Mouse (Mus musculus): Measurements from ENCODE around the gene Gm36028.

Gm36028 gene

DNA sequence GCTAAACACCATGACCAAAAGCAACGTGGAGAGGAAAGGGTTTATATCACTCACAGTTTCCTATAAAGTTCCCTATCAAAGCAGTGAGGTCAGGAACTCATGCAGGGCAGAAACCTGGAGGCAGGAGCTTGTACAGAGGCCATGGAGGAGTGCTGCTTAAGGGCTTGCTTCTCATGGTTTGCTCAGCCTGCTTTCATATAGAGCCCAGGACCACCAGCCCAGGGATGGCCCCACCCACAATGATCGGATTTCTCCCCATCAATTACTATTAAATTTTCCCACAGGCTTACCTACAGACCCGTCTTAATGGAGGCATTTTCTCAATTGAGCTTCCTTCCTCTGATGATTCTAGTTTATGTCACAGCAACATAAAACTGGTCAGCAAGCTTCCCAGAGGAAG, 23.4 kb downstream of the Gm36028 start:
- TF ChIP-seq NANOG (IDR thresholded peaks at IDR 0.05; ENCODE audit: borderline replicate concordance, low read length): no peak
- H3K9me3 ChIP-seq (ENCODE audit: low read length): no peaks in the 10 kb centered on the region
- H3K4me3 ChIP-seq (replicated peaks; ENCODE audit: low read length): no peak overlapping the region
- peaks cover 9% of the 10 kb centered on the region; the same call in 1 of the 2 replicates for H3K27me3 ChIP-seq (ENCODE audit: insufficient read depth, low read length)
- peaks cover 3% of the 10 kb centered on the region; the same call in 1 of the 2 replicates for H3K4me1 ChIP-seq (replicated peaks; ENCODE audit: low read depth, low read length)
- peaks cover 24% of the 10 kb centered on the region for H3K36me3 ChIP-seq (ENCODE audit: insufficient read depth, low read length)

DNA sequence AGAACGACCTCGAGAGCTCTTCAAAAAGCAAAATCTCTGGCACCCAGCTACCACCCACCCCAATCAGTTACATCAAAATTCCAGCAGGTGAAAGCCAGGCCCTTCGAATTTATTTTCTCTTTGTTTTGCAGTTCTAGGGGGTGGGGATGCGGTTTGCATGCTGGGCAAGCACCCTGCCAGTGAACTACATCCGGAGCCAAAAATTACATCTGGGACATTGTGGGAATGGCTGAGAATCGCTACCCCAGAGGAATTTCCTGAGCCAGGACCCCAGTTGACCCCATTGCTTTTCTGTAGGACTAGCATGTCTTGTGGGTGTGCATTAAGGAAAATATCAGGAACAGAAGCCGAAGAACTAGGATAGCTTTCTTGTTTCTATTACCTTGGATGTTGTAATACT, 29.9 kb downstream of the Gm36028 start:
- TF ChIP-seq NANOG (IDR thresholded peaks at IDR 0.05; ENCODE audit: borderline replicate concordance, low read length) (no peak), CTCF (conservative IDR thresholded peaks at IDR 0.05; ENCODE audit: low read length) (no peak), POU5F1 (IDR thresholded peaks at IDR 0.05; ENCODE audit: borderline replicate concordance, low read length) (no peak)
- H3K4me1 ChIP-seq (replicated peaks; ENCODE audit: low read depth, low read length): peaks cover 3% of the 10 kb centered on the region; the same call in 1 of the 2 replicates
- H3K36me3 ChIP-seq (ENCODE audit: insufficient read depth, low read length): peaks cover 82% of the 10 kb centered on the region
- H3K27me3 ChIP-seq (ENCODE audit: insufficient read depth, low read length): no peaks in the 10 kb centered on the region
- H3K4me3 ChIP-seq (replicated peaks; ENCODE audit: low read length): no peak overlapping the region
- no peaks in the 10 kb centered on the region for H3K9me3 ChIP-seq (ENCODE audit: low read length)

DNA sequence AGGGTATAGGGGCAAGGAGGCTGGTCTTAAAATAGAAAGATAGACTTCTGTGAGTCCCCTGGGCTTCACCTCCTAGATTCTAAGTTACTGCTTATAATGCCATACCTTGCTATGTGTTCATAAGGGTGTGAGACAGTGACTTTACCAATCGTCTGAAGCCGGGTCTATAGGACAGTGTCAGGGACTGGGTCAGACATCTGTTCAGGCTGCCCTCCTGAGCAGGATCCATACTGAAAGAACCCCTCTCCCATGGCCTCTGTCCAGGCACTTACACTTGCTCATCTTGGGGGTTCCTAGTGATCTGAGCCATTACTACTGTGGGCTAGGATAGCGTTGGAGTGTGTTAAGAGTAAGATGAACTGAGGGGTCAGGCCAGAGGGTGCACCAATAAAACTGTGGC, 34.7 kb downstream of the Gm36028 start:
- Histone ChIP-seq H3K4me1 (replicated peaks; ENCODE audit: low read depth, low read length) (no peaks in the 10 kb centered on the region), H3K36me3 (ENCODE audit: insufficient read depth, low read length) (peaks cover 92% of the 10 kb centered on the region), H3K27me3 (ENCODE audit: insufficient read depth, low read length) (no peaks in the 10 kb centered on the region), H3K4me3 (replicated peaks; ENCODE audit: low read length) (no peak overlapping the region), H3K9me3 (ENCODE audit: low read length) (no peaks in the 10 kb centered on the region)
- TF ChIP-seq NANOG (IDR thresholded peaks at IDR 0.05; ENCODE audit: borderline replicate concordance, low read length) (no peak), CTCF (conservative IDR thresholded peaks at IDR 0.05; ENCODE audit: low read length) (no peak), POU5F1 (IDR thresholded peaks at IDR 0.05; ENCODE audit: borderline replicate concordance, low read length) (no peak)

DNA sequence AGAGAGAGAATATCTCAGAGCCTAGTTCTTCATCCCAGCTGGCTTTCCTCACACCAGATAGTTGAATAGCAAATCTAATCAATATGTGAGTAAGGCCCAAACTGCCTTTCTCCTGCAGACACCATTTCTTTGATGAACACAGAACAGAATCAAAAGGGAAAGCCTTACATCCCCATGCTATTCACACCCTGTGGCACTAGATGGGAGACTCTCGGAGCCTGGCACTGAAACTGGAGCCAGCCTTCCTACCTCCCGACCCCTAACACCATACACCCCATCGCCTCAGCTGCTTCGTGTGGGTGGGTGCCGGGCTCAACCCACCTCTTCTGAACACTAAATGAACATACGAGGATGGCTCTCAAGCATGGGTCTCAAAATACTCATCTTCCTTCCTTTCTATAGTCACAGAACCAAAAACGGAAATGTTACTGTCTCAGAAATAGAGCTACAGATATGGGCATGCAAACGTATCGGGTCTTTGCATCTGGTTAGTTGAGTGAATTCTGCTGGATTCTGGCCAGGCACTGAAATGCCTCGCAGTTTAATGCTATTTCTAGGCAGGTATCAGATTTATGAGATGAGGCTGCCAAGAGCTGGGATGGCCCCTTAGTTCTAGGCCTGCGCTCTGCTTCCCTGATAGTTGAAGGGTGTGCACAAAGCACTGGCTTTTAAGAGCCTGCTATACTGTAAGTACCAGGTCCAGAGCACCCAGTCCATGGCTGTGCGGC, 36.0 kb downstream of the Gm36028 start:
- Histone ChIP-seq H3K4me3 (replicated peaks; ENCODE audit: low read length) (no peak overlapping the region), H3K4me1 (replicated peaks; ENCODE audit: low read depth, low read length) (no peaks in the 10 kb centered on the region), H3K27me3 (ENCODE audit: insufficient read depth, low read length) (no peaks in the 10 kb centered on the region), H3K9me3 (ENCODE audit: low read length) (peaks cover 2% of the 10 kb centered on the region), H3K36me3 (ENCODE audit: insufficient read depth, low read length) (peaks cover 92% of the 10 kb centered on the region)
- TF ChIP-seq NANOG (IDR thresholded peaks at IDR 0.05; ENCODE audit: borderline replicate concordance, low read length) (no peak), CTCF (conservative IDR thresholded peaks at IDR 0.05; ENCODE audit: low read length) (no peak), POU5F1 (IDR thresholded peaks at IDR 0.05; ENCODE audit: borderline replicate concordance, low read length) (no peak)

DNA sequence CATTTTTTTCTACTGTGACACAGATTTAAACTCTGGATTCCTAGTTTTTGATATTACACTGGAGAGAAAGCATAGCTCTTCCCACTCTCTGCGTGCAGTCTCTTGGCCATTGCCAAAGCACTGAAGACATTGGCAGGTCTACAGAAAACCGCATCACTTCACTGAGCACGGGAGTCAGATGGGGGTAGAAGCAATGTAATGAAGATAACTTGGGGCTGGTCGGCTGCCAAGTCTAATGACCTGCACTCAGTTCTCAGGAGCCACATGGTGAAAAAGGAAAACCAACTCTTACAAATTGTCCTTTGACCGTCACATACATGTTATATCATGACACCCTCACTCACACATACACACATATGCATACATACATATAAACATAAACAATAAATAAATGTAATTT, 37.0 kb downstream of the Gm36028 start:
- TF ChIP-seq POU5F1 (IDR thresholded peaks at IDR 0.05; ENCODE audit: borderline replicate concordance, low read length) (no peak), NANOG (IDR thresholded peaks at IDR 0.05; ENCODE audit: borderline replicate concordance, low read length) (no peak), CTCF (conservative IDR thresholded peaks at IDR 0.05; ENCODE audit: low read length) (no peak)
- H3K9me3 ChIP-seq (ENCODE audit: low read length): peaks cover 11% of the 10 kb centered on the region
- no peaks in the 10 kb centered on the region for H3K4me1 ChIP-seq (replicated peaks; ENCODE audit: low read depth, low read length)
- no peaks in the 10 kb centered on the region for H3K27me3 ChIP-seq (ENCODE audit: insufficient read depth, low read length)
- H3K4me3 ChIP-seq (replicated peaks; ENCODE audit: low read length): no peak overlapping the region
- H3K36me3 ChIP-seq (ENCODE audit: insufficient read depth, low read length): peaks cover 88% of the 10 kb centered on the region

DNA sequence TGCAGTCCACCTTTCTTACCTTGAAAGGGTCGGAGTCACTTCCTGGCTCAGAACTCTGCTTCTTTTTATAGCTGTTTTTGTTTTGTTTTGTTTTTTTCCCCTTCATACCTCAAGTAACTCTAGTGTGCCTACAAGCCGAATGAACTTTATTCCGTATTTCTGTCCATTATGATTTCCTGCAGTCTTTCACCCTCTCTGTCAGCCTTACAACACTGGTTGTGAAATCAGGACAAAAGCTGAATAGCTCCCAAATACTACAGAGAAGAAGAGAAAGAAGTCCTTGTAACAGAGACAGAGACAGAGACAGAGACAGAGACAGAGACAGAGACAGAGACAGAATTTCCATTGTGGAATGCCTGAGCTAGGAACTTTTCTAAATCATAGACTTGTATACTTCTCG, 43.0 kb downstream of the Gm36028 start:
- H3K4me3 ChIP-seq (replicated peaks; ENCODE audit: low read length): no peak overlapping the region
- no peaks in the 10 kb centered on the region for H3K27me3 ChIP-seq (ENCODE audit: insufficient read depth, low read length)
- H3K36me3 ChIP-seq (ENCODE audit: insufficient read depth, low read length): peaks cover 68% of the 10 kb centered on the region
- no peak for TF ChIP-seq POU5F1 (IDR thresholded peaks at IDR 0.05; ENCODE audit: borderline replicate concordance, low read length)
- no peak for TF ChIP-seq CTCF (conservative IDR thresholded peaks at IDR 0.05; ENCODE audit: low read length)
- TF ChIP-seq NANOG (IDR thresholded peaks at IDR 0.05; ENCODE audit: borderline replicate concordance, low read length): no peak
- H3K4me1 ChIP-seq (replicated peaks; ENCODE audit: low read depth, low read length): peaks cover 18% of the 10 kb centered on the region
- peaks cover 16% of the 10 kb centered on the region for H3K9me3 ChIP-seq (ENCODE audit: low read length)

DNA sequence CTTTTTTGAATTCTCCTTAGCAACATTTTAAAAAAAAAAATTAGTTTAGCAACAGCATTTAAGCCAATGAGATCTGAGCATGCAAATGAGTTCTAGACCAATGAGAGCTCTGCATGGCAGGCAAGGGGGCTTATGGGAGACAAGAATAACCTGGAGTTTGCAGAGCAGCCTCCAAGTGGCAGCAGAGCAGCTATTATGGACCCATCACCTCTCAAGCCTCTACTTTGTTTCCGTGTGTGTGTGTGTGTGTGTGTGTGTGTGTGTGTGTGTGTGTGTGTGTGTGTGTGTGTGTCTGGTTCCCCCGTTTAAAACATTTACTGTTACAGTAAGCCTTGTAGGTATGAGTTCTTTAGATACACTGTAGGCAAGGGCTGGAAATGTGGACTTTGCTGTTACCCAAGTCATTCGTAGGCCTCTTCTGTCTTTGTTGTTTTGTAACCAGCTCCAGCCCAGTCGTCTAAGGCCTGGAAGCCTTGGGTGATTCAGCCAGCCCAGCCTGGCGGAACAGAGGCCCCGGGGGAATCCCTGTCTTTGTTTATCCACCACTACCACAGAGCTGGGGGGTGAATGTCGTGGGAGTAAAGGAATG, 46.5 kb downstream of the Gm36028 start:
- no peak for TF ChIP-seq NANOG (IDR thresholded peaks at IDR 0.05; ENCODE audit: borderline replicate concordance, low read length)
- no peak for TF ChIP-seq CTCF (conservative IDR thresholded peaks at IDR 0.05; ENCODE audit: low read length)
- TF ChIP-seq POU5F1 (IDR thresholded peaks at IDR 0.05; ENCODE audit: borderline replicate concordance, low read length): no peak

DNA sequence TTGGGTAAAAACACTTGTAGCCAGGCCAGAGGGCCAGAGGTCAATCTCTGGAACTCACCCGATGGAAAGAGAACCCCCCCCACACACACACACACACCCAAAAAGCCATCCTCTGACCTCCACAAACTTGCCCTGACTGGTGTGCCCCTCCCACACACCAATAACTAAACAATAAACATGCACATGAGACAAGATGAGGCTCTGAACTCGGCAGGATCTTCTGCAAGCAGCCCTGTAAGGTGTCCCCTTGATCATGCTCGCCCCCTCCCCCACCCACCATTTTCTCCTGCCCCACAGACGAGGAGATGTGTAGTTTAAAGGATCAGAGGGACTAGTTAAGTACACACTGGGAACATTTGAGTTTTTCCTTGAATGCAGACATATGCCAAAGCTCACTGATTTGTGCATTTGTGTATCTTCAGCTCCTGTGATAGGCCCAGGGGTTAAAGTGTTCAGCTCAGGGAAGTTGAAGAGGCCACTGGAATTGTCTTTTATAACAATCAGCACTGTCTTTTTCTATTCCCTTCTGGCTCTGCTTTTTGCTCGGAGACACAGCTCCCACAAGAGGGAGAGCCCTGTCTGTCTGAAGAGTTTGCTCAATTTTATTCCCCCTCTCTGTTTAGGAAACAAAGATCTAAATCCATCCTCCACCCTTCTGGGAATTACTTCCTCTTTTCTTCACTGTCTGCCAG, 47.1 kb downstream of the Gm36028 start:
- H3K4me1 ChIP-seq (replicated peaks; ENCODE audit: low read depth, low read length): peaks cover 43% of the 10 kb centered on the region
- peaks cover 34% of the 10 kb centered on the region for H3K36me3 ChIP-seq (ENCODE audit: insufficient read depth, low read length)
- no peaks in the 10 kb centered on the region for H3K27me3 ChIP-seq (ENCODE audit: insufficient read depth, low read length)
- no peak for TF ChIP-seq POU5F1 (IDR thresholded peaks at IDR 0.05; ENCODE audit: borderline replicate concordance, low read length)
- TF ChIP-seq CTCF (conservative IDR thresholded peaks at IDR 0.05; ENCODE audit: low read length): no peak
- no peak for TF ChIP-seq NANOG (IDR thresholded peaks at IDR 0.05; ENCODE audit: borderline replicate concordance, low read length)
- H3K4me3 ChIP-seq (replicated peaks; ENCODE audit: low read length): no peak overlapping the region
- peaks cover 5% of the 10 kb centered on the region for H3K9me3 ChIP-seq (ENCODE audit: low read length)

More for the DNA sequence above, 46.5 kb downstream of the Gm36028 start:
- Histone ChIP-seq H3K4me1 (replicated peaks; ENCODE audit: low read depth, low read length) (peaks cover 36% of the 10 kb centered on the region), H3K9me3 (ENCODE audit: low read length) (peaks cover 10% of the 10 kb centered on the region), H3K4me3 (replicated peaks; ENCODE audit: low read length) (no peak overlapping the region), H3K27me3 (ENCODE audit: insufficient read depth, low read length) (no peaks in the 10 kb centered on the region), H3K36me3 (ENCODE audit: insufficient read depth, low read length) (peaks cover 35% of the 10 kb centered on the region)

Data from E14TG2a.4 (cell line).